Mouse (Mus musculus) lung, adult 2 months (tissue): ENCODE data around the gene Pnpla1. TPM values are rescaled to one million over a fixed set of nuclear protein-coding genes. Genes with fewer than 3 reads are reported as not detected.

Experiments used
- DNase-seq: peaks from one replicate; pipeline ENCODE4 v3.0.0; 2022
- H3K4me1 ChIP-seq: fragments of 200-500 bp; 2 replicates; pipeline ENCODE4 v1.6.1; 2011; ENCODE audit warnings: low read length; ENCODE audit not compliant: control insufficient read depth, insufficient read depth
- H3K4me3 ChIP-seq: fragments of 200-500 bp; replicated peaks from 2 replicates; pipeline ENCODE3; 2011; ENCODE audit warnings: low read depth, mild to moderate bottlenecking, control low read depth, low read length; ENCODE audit errors: extremely low read depth
- CTCF ChIP-seq: fragments of 200-500 bp; IDR thresholded peaks from 2 replicates; pipeline ENCODE4 v1.5.1; 2011; ENCODE audit warnings: mild to moderate bottlenecking, low read length, control low read depth; ENCODE audit not compliant: insufficient read depth
- POLR2A ChIP-seq: fragments of 200-500 bp; IDR thresholded peaks from 2 replicates; pipeline ENCODE4 v1.6.1; 2011; ENCODE audit warnings: low read depth, mild to moderate bottlenecking, control low read depth, low read length, borderline replicate concordance; ENCODE audit errors: extremely low read depth
- WGBS: fragments of 180-500 bp; shearing (Covaris S2); methylation state at CpG from one replicate; pipeline ENCODE4 v1.1.7; 2018; 5-methylcytosine and 5-hydroxymethylcytosine counted together
- polyA plus RNA-seq: library from polyadenylated mRNA; depleted of rRNA; stranded (reverse); fragments of >200 nt; gene quantifications from 2 replicates; pipeline ENCODE4 v1.2.3, GENCODE M21; 2012

Pnpla1 gene
- polyA plus RNA-seq, 1 experiment = 3.9 TPM

GRCm38 (mm10) chr17:28896095-28896780 is 38.0 kb downstream of the Pnpla1 start:
- Histone ChIP-seq H3K4me1 (peaks cover 5% of the 10 kb centered on the region), H3K4me3 (no peak overlapping the region)
- 92% methylated on average over 11 of the region's 11 CpGs for WGBS
- DNase-seq = no peak
- TF ChIP-seq CTCF (0 out of 2 replicates have a peak, but pooled peaks have one; percentile 29), POLR2A (no peak)

- Histone ChIP-seq H3K4me1 (peaks cover 5% of the 10 kb centered on the region), H3K4me3 (no peak overlapping the region)
- DNase-seq = no peak
- 89% methylated on average over 5 of the region's 5 CpGs for WGBS
- TF ChIP-seq CTCF (no peak), POLR2A (no peak)
These were observed 39.6 kb downstream of the Pnpla1 start for GRCm38 (mm10) chr17:28897817-28898216.

GRCm38 (mm10) chr17:28898249-28898648 is 40.0 kb downstream of the Pnpla1 start:
- no peak for TF ChIP-seq CTCF
- TF ChIP-seq POLR2A = no peak
- H3K4me3 ChIP-seq = no peak overlapping the region
- WGBS = 84% methylated on average over 5 of the region's 5 CpGs
- no peak for DNase-seq
- peaks cover 5% of the 10 kb centered on the region for H3K4me1 ChIP-seq

- no peak overlapping the region for H3K4me3 ChIP-seq
- 57% methylated on average over 19 of the region's 19 CpGs for WGBS
These were observed 41.2 kb downstream of the Pnpla1 start for GRCm38 (mm10) chr17:28899427-28899826.

GRCm38 (mm10) chr17:28901559-28901958 is 43.3 kb downstream of the Pnpla1 start:
- 73% methylated on average over 4 of the region's 4 CpGs for WGBS
- DNase-seq = no peak
- Histone ChIP-seq H3K4me1 (no peaks in the 10 kb centered on the region; the same call in 1 of the 2 replicates), H3K4me3 (no peak overlapping the region)
- TF ChIP-seq CTCF (no peak), POLR2A (no peak)

More at GRCm38 (mm10) chr17:28899427-28899826, 41.2 kb downstream of the Pnpla1 start:
- no peak for TF ChIP-seq POLR2A
- TF ChIP-seq CTCF = no peak
- peaks cover 1% of the 10 kb centered on the region for H3K4me1 ChIP-seq
- DNase-seq = no peak

- DNase-seq = peak; percentile 80
- 31% methylated on average over 23 of the region's 23 CpGs for WGBS
- Histone ChIP-seq H3K4me3 (no peak overlapping the region), H3K4me1 (no peaks in the 10 kb centered on the region; the same call in 1 of the 2 replicates)
- TF ChIP-seq CTCF (peak; percentile 86), POLR2A (no peak)
These were observed 46.5 kb downstream of the Pnpla1 start for GRCm38 (mm10) chr17:28904546-28905376.

- Histone ChIP-seq H3K4me1 (no peaks in the 10 kb centered on the region; the same call in 1 of the 2 replicates), H3K4me3 (no peak overlapping the region)
- no peak for DNase-seq
- no peak for TF ChIP-seq CTCF
- no peak for TF ChIP-seq POLR2A
- WGBS = 79% methylated on average over 13 of the region's 13 CpGs
These were observed 47.2 kb downstream of the Pnpla1 start for GRCm38 (mm10) chr17:28905377-28905916.

- TF ChIP-seq CTCF (no peak), POLR2A (no peak)
- 70% methylated on average over 7 of the region's 7 CpGs for WGBS
- H3K4me3 ChIP-seq = no peak overlapping the region
- no peaks in the 10 kb centered on the region; the same call in 1 of the 2 replicates for H3K4me1 ChIP-seq
- DNase-seq = no peak
These were observed 49.7 kb downstream of the Pnpla1 start for GRCm38 (mm10) chr17:28907959-28908358.

GRCm38 (mm10) chr17:28909252-28909941 is 51.2 kb downstream of the Pnpla1 start:
- DNase-seq = peak; percentile 32
- 11% methylated on average over 29 of the region's 29 CpGs for WGBS
- Histone ChIP-seq H3K4me1 (no peaks in the 10 kb centered on the region; the same call in 1 of the 2 replicates), H3K4me3 (no peak overlapping the region)
- TF ChIP-seq CTCF = peak; percentile 43
- no peak for TF ChIP-seq POLR2A
